Mouse (Mus musculus): Measurements from ENCODE around the gene Gm20931. TPM values are rescaled to one million over a fixed set of nuclear protein-coding genes. Genes with fewer than 3 reads are reported as not detected.
"Not testable (repeated sequence)": the region's sequence is repeated elsewhere in the genome, so short reads cannot be mapped to it uniquely, and the experiment has no call there.

Gm20931 gene
- not detected in 2 replicates for total RNA-seq (2012; rRNA removed)

GRCm38 (mm10) chrY:55213420-55213819 lies at the start of gene Gm20931:
Gene Gm20931, plus strand, starts transcription at chrY:55213720.
- H3K36me3 ChIP-seq (ENCODE audit: control insufficient read depth, insufficient read depth, low read length, poor library complexity, severe bottlenecking); H3K9ac ChIP-seq (ENCODE audit: insufficient read depth, low read depth, low read length, poor library complexity, severe bottlenecking); H3K9me3 ChIP-seq (ENCODE audit: control insufficient read depth, insufficient read depth, low read depth, low read length); H3K4me3 ChIP-seq (ENCODE audit: insufficient read depth in 1 of 2, low read depth in 1 of 2, low read length in 2 of 2, poor library complexity in 1 of 2, severe bottlenecking in 1 of 2); H3K27ac ChIP-seq (ENCODE audit: insufficient read depth, low read depth, low read length, poor library complexity, severe bottlenecking); H3K4me1 ChIP-seq (ENCODE audit: control insufficient read depth in 2 of 2, insufficient read depth in 2 of 2, low read length in 2 of 2, poor library complexity in 1 of 2); DNase-seq (ENCODE audit: low read depth, low spot score); in situ Hi-C loops (cut with MboI; ENCODE audit: low sequenced_read_pairs in 2 of 2, unreplicated experiment in 2 of 2): not testable (repeated sequence)

Measured in ES-E14 (cell line).